Mouse (Mus musculus) right cerebral cortex, postnatal 14 days (tissue): ENCODE data around the gene Clca3a2.
"Not testable (repeated sequence)": the region's sequence is repeated elsewhere in the genome, so short reads cannot be mapped to it uniquely, and the experiment has no call there.

Experiments used
- DNase-seq: peaks from one replicate; pipeline ENCODE4 v3.0.0; 2022

Gene Clca3a2

GRCm38 (mm10) chr3:144819219-144819618 lies at the start of gene Clca3a2:
TSS of gene Clca3a2 (minus strand) at chr3:144819494.
- DNase-seq, result not testable (repeated sequence)

DNA sequence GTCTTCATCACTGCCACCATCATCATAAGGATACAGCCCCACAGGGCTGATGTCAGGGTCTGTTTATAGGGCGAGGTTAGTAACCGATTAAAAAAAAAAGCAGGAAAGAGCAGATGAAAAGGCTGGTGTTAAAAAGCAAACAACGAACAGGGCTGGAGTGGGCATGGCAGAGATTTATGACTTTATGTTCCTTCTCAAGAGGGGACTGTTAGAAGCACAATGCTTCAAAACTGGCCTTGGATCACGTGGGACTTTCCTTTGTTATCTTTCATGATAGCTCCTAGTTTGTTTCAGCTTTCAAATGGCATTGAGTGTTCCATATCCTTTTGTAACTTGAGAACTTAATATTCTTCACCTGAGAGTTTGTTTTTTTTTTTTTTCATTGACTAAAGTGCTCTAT lies 30.3 kb upstream of the Clca3a2 start:
- DNase-seq, result no peak

DNA sequence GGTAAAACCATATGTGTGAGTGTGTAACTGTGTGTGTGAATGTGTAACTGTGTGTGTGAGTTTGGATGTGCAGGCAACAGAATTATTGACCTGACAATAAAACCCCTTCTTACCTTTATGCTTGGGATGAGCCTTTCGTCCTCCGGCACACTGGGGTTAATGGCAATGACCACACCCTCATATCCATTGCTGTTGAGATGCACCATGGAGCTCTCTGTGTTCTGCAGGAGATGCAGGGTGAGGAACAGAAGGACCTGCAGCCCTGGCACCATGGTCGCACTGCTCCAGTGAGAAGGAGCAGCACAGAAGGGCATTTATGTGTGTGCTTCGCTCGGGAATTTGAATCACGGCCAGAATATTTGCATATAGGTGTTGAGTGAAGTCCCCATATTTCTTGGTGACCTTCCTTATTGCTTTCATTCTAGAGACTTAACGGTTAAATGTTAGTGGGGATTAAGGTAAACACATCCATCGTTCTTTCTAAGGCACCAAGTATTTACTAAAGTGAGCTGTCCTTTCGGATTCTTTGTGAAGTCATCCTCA lies 29.8 kb upstream of the Clca3a2 start, which contains the start of gene Clca3b:
TSS of gene Clca3b (minus strand) at position 344 of the 543 bp plus-strand sequence.
- DNase-seq, result not testable (repeated sequence)

GRCm38 (mm10) chr3:144827257-144827656 lies 8.0 kb upstream of the Clca3a2 start:
- DNase-seq, result no peak

GRCm38 (mm10) chr3:144825151-144825550 lies 5.9 kb upstream of the Clca3a2 start:
- peak; percentile 95 for DNase-seq

- no peak for DNase-seq
Observed at GRCm38 (mm10) chr3:144823331-144823730, 4.0 kb upstream of the Clca3a2 start.

DNA sequence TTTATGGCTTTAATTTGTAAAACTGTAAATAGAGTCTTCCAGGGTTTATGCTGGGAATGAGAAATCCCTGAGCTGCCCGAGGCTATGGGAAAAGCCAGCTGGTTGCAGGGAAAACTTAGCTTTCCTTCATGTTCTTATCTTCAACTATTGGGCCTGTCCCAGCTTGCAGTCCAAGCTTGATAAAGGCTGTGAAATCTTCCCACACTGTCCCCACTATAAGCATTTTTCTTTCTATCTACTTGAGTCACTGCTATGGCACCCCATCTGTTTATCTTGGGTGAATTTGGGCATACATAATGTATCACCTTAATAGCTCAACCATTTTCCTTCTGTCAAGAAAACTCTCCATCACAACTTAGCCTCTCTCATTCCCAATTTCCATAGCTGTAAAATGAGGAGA lies 1.3 kb upstream of the Clca3a2 start:
- DNase-seq, result no peak

DNA sequence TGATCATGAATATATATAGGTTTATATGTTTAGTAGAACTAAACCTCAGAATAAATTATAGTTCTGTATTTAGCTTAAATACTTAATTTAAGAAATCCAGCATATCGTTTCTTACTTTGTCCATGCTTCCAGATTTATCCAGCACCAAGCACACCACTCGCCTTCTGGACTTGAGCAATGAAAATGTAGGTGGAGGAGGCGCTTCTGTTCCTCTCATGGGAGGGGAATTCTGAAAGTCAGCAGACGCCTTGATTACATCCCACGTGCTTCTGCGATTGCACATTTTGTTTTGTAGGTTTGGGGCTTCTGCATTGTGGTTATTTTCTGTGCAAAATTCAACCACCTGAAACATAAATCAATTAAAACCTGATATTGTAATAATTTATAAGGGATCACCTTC lies 6.0 kb downstream of the Clca3a2 start:
- not testable (repeated sequence) for DNase-seq

DNA sequence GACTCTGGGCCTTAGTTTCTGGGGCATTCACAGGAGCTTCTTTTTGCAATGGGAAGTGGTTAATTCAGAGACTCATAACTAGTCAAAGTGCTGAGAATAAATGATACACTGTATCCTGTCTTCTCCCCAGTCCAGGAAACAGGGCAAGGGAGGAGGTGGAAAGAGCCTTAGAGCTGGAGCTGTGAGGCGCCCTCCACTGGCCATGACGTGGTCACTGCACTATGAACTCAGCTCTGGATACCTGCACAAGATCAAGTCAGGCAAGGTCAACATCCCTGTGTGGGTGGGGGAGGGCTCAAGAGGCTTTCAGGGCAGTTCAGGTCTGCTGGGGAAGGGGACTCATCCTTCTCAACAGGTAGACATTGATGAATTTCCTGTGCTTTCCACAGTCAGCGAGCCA lies 7.5 kb downstream of the Clca3a2 start:
- DNase-seq, result no peak

DNA sequence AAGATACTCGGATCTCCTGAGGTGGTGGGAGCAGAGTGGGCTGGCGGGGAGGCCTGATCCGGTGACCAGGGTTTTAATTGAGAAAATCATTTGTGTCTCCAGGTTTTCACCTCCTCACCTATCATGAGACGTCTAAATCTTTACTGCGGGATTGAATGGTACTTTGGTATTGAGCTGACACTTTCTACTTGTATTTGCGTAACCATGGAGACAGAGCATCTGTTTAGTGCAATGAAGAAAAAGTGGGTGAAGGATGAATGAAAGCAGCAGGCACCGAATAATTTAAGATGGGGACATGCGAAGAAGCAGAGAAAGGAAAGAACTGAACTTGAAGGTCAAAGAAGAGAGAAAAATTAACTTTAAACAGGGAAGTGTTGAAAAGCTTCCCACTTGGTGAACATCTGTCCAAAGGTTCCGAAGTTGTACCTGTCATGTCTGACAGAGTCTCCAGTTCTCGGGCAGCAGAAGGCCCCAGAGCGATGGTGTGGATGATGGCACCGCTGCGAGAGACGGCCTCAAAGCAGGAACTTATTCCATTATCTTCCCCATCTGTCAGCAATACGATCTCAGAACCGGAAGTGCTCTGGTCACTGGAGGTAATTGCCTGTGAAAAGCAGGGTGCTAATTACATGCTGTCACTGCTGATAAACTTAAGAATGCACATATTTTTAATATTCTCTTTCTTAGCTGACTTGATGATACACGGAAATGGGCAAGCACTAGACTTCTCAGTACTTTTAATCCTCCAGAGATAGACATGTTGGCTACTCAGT lies 11.0 kb downstream of the Clca3a2 start:
- not testable (repeated sequence) for DNase-seq

DNA sequence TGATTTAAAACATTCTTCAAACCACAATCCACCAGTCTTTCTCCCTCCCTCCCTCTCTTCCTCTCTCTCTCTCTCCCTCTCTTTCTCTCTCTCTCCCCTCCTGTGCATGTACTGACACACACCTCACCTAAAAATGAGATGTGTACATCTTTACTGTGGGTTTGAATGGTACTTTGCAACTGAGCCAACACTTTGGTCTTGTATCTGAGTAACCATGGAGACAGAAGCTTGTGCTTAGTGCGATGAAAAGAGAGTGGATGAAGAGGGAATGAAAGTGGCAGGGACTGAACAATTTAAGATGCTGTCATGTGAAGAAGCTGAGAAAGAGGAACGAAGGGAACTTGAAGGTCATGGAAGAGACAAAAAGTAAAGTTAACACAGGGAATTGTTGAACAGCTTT lies 12.7 kb downstream of the Clca3a2 start:
- DNase-seq, result not testable (repeated sequence)

DNA sequence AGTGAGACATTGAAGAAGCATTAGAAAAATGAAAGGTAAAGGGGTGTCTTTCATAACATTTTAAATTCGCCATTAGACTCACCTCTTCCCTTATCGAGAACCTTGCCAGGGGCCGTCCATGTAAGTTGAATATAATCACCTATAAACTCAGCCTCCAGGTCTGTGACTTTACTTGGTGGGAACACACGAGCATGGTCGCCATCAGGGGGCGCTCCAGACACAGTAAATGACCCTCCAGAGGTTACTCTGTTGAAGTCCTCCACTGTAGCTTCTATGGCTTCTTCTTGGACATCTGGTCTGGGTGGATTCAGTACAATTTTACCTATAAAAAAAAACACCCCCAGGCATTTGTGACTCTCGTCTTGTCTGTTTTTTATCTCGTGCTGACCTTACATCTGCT lies 17.4 kb downstream of the Clca3a2 start:
- DNase-seq, result peak; percentile 19

DNA sequence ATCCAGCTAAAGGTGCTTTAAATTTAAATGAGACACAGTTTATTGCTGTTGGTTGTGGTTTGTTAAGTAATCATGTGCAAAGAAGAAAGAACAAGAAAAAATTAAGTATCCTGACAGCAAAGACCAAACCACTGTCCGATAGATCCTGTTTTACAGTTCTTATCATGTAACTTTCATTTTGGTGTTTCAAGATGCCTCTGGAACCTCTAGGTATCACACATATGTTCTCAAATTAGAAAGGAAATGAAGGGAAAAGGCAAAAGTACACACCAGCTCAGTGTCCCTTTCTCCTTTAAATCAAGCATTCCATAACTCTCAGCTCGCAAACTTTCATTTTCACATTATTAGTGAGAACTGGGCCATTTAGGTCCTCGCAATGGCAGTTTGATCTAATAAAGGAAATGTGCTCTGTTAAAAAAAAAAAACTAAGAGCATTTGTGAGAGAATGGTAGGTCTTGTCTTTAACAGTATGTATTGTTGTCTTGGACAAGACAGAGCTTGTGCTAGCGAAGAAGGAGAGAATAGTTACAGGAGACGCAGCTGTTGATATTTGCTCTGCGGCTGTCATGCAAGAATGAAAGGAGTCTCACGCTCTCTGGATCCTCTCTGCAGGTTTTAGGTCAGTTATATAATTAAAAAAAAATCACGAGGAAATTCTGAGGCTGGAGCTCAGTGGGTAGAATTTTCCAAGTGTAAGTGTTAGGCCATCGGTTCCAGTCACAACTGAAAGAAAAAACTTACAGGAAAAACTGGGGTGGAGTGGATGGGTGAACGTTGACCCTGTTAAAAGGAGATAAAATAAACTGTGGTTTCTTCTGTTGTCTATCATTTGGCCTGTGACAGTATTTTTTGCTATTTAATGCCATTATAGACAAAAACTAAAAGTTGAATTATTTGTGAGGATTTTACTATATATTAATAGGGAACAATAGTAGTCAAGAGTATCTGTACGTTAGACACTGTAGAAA lies 33.8 kb downstream of the Clca3a2 start:
- no peak for DNase-seq

DNA sequence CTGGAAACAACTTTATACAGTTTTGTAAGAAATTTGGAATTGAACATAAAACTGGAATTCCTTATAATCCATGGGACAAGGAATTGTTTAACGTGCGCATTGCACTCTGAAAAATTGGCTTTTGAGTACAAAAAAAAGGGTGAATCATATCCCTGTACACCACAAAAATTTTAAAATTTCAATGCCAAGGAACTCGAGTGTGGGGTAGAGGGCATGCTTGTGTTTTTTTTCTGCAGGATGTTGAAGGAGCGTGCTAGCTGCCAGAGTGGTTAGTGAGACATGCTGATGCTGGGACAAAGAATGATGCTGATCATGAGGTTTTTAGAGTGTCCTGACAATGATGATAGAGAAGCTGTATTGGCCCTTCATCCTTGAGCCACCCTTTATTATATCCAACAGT lies 54.1 kb downstream of the Clca3a2 start:
- no peak for DNase-seq

GRCm38 (mm10) chr3:144761454-144761853 lies 57.8 kb downstream of the Clca3a2 start:
- DNase-seq, result no peak

DNA sequence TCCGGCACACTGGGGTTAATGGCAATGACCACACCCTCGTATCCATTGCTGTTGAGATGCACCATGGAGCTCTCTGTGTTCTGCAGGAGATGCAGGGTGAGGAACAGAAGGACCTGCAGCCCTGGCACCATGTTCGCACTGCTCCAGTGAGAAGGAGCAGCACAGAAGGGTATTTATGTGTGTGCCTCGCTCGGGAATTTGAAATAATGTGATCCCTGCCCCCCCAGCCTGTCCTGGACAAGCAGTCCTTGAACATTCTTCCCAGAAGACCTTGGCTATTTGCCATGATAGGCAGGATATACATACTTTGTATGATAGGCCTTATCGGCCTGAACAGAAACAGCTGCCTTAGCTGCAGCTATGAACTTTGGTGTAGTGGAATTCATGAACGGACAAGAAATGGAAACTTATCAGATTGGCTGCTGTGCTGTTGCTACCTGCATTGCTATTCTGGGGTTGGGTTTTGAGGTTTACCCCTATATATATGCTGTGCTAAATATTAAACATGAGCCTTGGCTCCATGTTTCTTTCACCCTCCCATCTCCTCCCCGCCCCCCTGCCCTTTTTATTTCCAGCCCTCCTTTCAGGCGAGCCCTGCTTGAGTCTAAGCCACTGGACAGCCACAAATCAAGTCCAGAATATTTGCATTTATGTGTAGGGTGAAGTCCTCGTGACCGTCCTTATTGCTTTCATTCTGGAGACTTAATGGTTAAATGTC lies 58.5 kb downstream of the Clca3a2 start, which contains the start of gene Clca3a1:
TSS of gene Clca3a1 (minus strand) at position 386 of the 718 bp plus-strand sequence.
- DNase-seq, result no peak

DNA sequence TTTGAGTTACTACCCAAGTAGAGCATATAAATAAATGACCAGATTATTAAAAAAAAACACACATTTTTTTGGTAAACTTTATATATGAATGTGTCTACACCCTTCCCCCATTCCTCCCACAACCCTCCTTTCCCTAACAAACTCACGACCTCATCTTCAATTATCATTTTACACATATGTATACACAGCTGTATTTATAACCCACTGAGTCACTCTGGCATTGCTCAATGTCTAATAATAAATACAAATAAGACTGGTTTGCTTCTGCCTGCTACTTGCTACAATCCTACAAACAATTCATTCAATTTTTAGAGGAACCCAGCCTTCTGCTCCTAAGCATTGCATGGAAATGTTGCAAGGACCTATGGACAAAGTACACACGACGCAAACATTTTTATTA lies 59.6 kb downstream of the Clca3a2 start:
- no peak for DNase-seq

GRCm38 (mm10) chr3:144756103-144756502 lies 63.2 kb downstream of the Clca3a2 start:
- peak; percentile 28 for DNase-seq

- DNase-seq, result no peak
Observed at GRCm38 (mm10) chr3:144753120-144753519, 66.2 kb downstream of the Clca3a2 start.

GRCm38 (mm10) chr3:144749062-144749963 lies 70.0 kb downstream of the Clca3a2 start:
- not testable (repeated sequence) for DNase-seq

DNA sequence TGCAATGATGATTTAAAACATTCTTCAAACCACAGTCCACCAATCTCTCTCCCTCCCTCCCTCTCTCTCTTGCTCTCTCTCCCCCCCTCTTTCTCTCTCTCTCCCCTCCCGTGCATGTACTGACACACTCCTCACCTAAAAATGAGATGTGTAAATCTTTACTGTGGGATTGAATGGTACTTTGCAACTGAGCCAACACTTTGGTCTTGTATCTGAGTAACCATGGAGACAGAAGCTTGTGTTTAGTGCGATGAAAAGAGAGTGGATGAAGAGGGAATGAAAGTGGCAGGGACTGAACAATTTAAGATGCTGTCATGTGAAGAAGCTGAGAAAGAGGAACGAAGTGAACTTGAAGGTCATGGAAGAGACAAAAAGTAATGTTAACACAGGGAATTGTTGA lies 71.6 kb downstream of the Clca3a2 start:
- not testable (repeated sequence) for DNase-seq
